Mouse (Mus musculus) brain, embryonic 14.5 days (tissue): ENCODE data around the gene Satb2.

Source experiments
- CTCF ChIP-seq: fragments of 200-500 bp; IDR thresholded peaks from 2 replicates; pipeline ENCODE4 v1.5.1; 2012; ENCODE audit warnings: inconsistent platforms, mild to moderate bottlenecking, moderate library complexity, borderline replicate concordance; ENCODE audit not compliant: insufficient read depth, insufficient read length; ENCODE audit errors: extremely low read depth
- POLR2A ChIP-seq: fragments of 200-500 bp; IDR thresholded peaks from 2 replicates; pipeline ENCODE4 v1.6.1; 2012; ENCODE audit warnings: mild to moderate bottlenecking, inconsistent platforms, borderline replicate concordance; ENCODE audit not compliant: poor library complexity, insufficient read depth, insufficient read length, severe bottlenecking; ENCODE audit errors: extremely low read depth

DNA sequence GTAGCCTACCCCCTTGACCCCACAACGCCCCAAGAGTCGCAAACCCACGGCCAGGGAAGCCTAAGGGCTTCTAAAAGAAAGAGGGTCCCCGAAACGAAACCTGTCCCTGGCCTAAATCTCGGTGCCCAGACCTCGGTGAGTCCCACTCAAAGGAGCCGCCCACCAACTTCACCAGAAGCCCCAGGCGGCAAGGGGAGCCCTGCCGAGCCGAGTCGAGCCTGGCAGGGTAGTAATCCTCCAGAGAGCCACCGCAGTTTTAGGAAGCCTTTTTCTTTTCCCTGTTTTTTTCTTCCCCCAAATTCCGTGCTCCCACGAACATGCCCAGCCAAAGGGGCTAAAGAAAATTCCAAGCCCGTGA lies 4.9 kb downstream of the Satb2 start:
- TF ChIP-seq CTCF, result no peak
- TF ChIP-seq POLR2A, result no peak
